Mouse (Mus musculus) lung, postnatal 36 days (tissue): ENCODE results near the gene Eif2b4.

ENCODE experiments used
- DNase-seq: peaks from one replicate; pipeline ENCODE4 v3.0.0; 2022; ENCODE audit warnings: mixed read lengths

Gene Eif2b4

DNA sequence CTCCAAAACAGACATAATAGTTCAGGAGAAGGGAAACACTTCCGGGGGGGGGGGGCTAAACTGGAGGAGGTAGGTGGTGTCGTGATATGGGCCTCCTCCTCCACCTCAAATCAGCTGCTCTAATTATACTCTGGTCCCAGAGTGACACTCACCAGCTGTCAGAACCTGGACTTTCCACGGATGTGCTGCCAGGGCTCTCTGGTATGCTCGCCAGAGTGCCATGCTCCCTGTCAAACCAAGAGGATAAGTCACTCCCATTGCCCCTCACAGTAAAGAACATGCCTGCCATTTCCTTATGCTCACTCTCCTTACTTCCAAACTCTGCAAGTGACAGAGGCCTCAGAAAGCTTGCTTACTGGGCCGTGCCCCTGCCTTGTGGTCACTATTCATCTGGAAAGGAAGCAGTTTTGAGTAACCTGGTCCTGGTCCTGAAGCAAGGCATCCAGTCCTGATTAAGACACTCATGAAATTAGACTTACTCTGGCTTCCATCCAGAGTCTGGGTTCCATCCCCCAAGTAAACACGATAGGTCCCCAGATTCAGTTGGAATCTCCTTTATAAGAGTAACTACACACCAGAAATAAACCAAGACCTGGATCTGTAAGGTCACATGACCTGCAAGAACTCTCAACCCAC lies 39.6 kb downstream of the Eif2b4 start:
- peak; percentile 7 for DNase-seq

DNA sequence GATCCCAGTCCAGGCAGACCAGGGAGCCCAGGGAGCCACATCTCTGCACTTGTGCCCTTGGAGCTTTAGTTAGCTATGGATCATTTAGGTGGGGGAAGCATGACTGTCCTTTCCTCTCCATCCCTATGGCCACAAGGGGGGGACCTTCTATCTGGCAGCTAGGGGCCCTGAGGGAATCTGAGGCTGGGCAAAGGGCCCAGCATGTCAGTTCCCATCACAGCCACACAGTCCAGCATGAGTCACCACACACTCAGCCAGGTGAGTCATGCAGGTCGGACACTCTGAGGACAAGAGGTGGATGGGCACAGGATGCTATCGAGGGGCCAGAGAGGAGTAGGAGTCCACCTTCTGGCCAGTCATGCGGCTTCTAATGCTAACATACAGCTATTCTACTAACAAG lies 41.5 kb downstream of the Eif2b4 start:
- no peak for DNase-seq

DNA sequence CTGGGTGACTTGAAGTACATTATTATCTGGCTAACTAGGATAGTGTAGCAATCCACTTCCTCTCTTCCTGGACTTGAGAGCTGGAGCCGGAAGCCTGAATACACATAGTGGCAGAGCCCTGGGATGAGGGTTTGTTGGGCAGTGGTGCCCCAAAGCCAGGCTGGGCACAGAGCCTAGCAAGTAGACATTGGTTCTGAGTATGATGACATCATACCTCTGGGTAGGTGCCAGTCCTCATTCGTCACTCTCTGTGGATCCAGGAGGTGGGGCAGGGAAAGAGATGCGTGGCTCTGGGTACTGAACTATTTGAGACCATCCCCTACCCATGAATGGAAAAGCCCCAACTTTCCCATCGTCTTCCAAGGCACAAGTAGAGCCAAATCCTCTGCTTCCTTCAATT lies 43.4 kb downstream of the Eif2b4 start:
- peak; percentile 9 for DNase-seq

DNA sequence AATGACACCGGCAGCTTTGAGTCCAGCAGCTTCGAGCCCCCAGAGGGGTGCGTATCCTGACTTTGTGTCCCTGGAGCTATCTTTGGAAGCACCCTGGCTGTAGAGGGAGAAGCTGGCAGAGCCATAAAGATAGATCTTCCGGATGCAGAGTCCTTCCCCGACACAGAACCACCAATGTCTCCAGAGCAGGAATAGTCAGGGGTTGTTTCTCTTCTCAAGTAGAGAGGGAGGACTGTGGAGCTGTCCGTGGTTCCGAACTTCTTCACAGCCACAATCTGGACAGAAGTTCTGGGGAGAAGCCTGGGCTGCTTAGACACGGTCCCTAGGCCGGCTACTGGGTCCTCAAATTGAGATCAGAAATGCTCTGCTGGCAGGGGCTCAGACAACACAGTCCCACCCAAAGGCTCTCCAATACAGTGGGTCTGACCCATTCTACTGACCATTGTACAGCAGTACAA lies 54.2 kb downstream of the Eif2b4 start:
- DNase-seq: no peak

DNA sequence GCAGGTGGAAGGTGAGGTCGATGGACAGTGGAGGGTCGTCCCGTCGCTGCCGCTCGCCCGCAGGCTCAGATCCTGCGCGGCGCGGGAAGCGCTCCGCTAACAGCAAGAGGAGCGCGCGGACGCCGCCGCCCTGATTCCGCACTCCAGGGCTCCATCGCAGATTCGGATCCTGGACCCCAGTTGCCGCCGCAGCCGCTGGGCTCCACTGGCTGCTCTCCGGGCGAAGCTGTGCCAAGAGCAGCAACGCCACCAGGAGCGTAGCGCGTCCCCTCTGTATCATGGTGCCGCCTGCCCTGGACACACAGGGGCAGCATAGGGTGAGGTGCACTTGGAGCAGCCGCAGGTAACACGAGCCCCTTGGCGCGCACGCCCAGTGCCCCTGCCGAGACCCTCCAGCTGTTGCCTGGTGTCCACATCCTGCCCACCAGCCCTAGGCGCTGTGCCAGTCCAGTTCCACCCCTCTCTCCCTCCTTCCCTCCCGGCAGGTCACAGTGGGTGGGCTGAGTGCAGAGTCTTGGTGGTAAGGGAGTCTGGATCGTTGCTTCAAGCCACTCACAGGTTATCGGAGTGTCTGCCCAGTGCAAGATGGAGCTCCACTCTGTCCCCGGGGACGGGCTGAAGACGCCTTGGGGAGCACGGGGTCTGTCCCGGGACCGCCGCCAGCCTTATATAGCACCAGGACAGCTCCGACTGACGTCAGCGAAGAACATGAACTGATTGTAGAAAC lies 54.8 kb downstream of the Eif2b4 start, which contains the start of gene Ucn:
Ucn (minus strand) TSS at position 589 of the 727 bp plus-strand sequence.
- DNase-seq: no peak

DNA sequence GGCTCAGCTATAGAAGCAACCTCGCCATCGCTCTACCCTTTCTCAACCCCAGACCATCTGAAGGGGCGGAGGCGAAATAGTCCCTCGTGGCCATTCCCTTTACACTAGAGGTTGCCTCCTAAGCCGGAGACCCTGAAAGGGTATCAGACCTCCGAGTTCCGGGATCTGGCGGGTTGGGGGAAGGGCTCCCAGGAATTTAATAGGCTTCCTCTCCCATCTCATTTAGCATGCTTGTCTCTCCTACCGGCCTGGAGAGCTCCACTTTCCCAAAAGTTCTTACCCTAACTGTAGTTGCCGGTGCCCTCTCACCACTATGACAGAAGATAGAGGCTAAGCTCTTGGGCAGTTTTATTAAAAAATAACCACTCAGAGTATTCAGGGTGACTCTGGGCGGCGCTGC lies 55.6 kb downstream of the Eif2b4 start:
- no peak for DNase-seq
